Mouse (Mus musculus): ENCODE results near the gene Prr27. TPM values are rescaled to one million over a fixed set of nuclear protein-coding genes. Genes with fewer than 3 reads are reported as not detected.

The Prr27 gene
- not detected for total RNA-seq (2021)
- long read RNA-seq, experiment 1: 0 reads
- long read RNA-seq, experiment 2: 0 reads

DNA sequence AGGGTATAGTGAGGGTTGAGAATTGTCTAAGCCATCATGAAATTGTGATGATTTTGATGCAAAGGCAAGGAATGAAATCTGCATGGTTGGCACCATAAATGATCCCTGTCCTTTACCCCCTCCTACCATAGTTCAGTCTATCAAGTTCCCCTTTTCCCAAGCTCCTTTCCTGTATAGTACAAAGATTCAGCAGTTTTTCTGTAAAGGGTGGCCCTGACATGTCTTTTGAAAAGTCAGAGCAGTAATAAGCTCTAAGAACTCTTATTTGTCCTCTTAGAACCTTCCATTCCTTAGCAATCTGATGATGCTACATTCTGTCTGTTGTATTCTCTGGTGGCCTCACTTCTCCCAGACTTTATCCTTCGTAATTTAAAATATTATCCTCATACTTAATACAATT lies at the start of gene Prr27:
Gene Prr27, plus strand, starts transcription at position 301 of the 400 bp plus-strand sequence.
- no peak for DNase-seq (ENCODE audit: low spot score in 2 of 2)

DNA sequence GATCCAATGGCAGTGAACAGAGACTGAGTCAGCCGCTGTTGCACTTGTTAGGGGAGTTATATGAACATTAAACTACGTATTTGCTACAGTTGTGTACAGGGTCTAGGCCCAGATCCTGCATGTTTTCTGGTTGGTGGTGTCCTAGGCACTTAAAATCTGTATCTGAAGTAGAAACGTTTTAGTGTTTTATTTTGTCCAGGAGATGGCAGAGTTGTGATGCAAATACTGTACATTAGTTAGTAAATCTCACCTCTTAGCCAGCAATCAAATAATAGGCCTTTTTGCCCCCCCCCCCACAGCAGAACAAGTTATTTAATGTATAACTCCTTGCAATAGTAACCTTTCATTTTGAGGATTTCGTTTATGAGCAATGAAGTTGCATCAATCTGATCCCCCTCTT lies 42.8 kb upstream of the Prr27 start:
- no peak for DNase-seq (ENCODE audit: low spot score in 2 of 2)

DNA sequence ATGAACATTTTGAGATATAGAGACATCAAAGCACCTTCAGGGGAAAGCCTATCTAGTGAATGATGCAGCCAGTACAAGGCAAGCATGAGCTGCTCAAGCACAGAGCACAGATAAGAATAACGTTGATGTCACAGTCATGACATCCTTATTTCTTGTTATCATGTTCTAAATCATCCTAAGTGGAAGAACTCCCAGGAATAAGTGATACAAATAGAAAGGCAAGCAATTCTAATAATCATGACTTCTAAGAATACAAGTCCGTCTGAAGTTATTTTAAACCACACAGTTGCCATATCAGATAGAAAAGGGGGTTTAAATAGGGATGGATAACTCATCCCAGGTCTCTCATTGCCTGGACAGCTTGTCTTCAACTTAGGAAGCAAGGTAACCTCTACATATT lies 17.7 kb upstream of the Prr27 start, which contains the start of gene Csn1s2b:
Gene Csn1s2b, plus strand, starts transcription at position 301 of the 400 bp plus-strand sequence.
- no peak for DNase-seq (ENCODE audit: low spot score in 2 of 2)

DNA sequence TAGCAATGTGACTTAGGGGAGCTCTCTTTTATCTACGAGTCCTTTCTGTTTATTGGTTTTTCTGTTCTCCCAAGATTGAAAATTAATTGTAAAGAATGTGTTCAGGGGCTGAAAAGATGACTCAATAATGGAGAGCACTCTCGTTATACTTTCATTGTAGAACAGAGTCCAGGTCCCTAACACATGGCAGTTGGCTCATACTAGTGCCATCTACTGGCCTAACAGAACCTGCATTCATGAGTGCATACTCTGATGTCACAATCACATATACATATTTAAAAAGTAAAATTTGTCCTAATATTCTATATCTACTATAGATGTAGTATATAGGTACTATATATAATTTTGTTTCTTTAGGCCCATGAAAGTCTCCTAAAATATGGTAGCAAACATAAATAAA lies 16.2 kb upstream of the Prr27 start:
- DNase-seq (ENCODE audit: low spot score in 2 of 2): no peak

DNA sequence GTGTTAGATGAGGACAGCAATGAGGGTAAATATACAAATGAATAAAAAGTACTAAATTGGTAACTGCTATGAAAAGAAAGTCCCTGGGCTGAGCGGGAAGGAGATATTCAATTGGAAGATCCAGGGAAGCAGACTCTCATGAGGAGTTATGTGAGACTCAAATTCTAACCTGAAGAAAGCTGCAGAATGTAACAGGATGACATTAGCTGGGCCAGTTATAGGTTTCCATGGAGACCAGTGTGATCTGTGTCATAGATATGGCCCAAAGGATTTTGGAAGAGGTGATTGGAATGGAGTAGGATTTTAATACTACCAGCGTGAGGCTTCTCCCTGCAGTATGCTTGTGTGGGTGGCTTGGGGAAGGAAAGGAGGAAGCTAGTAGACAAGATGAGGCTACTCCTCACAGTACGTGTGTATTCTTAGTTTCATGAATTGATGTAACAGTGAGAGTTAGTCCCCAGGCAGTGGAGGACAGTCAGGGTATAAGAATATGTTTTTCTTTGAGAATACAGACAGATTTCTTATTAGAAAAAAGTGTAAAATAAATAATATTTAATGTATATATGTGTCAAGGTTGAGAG lies 29.7 kb downstream of the Prr27 start:
- no peak for DNase-seq (ENCODE audit: low spot score in 2 of 2)

DNA sequence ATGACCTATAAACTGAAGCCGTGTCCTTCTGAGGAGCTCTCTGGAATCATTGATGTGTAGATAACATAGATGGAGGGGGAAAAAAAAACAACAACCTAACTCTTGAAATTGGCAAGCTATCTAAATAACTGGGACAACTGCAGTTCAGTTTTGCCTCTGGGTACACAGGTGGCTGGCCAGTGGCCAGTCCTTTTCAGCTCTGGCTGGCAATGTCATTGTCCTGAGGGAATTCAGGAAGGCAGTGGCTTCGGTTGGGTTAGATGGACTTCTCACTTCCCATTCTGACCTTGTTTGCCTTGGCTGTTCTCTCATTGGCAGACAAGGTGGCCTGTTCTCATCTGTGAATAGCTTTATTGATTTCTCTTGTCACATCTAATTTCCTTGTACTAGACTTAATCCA lies 44.6 kb downstream of the Prr27 start:
- DNase-seq (ENCODE audit: low spot score in 2 of 2): no peak

DNA sequence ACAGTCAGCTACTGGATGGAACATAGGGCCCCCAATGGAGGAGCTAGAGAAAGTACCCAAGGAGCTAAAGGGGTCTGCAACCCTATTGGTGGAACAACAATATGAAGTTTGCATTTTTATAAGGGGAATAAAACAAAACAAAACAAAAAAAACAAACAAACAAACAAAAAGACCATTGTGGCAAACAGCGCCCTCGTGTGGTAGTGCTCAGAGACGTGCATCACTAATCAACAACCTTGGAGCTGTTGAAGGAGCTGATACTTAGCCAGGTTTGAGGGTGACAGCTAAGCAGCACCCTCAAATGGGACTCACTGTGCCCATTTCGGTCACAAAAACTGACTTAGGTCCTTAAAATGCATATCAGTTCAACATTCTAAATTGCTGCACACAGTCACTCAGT lies 45.9 kb downstream of the Prr27 start:
- no peak for DNase-seq (ENCODE audit: low spot score in 2 of 2)

DNA sequence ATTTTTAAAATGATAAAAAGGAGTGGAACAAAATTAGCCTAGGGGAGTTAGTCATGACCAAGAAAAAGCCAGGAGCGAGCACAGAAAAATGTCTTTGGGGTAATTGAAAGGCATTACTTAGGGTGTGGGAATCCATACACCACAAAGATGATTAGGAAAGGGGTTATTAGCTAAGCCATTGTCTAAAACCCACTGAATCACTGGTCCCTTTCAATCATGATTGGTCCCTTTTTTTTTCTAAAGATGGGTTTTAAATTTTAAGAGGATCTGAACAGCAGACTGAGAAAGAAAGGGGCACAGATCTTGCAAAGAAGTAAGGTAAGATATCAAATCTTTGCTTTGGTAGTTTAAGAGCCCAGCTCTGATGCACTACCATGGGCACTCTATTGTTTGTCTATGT lies 59.2 kb downstream of the Prr27 start, which contains the start of gene Odam:
Gene Odam, plus strand, starts transcription at position 301 of the 400 bp plus-strand sequence.
- DNase-seq (ENCODE audit: low spot score in 2 of 2): no peak

Other genes with a start within 250 kb of the Prr27 start
- not detected for gene Sult1e1, start 234.1 kb upstream of the Prr27 start, total RNA-seq (2021)
- gene Csn1s1, start 159.5 kb upstream of the Prr27 start, total RNA-seq (2021): not detected
- not detected for gene Csn2, start 126.1 kb upstream of the Prr27 start, total RNA-seq (2021)
- not detected for gene Csn1s2a, start 51.1 kb upstream of the Prr27 start, total RNA-seq (2021)
- gene Csn1s2b, start 17.6 kb upstream of the Prr27 start, total RNA-seq (2021): not detected
- not detected for gene Odam, start 59.3 kb downstream of the Prr27 start, total RNA-seq (2021)
- not detected for gene Csn3, start 99.9 kb downstream of the Prr27 start, total RNA-seq (2021)
- not detected for gene 2310003L06Rik, start 143.8 kb downstream of the Prr27 start, total RNA-seq (2021)
- not detected for gene Gm28434, start 143.8 kb downstream of the Prr27 start, total RNA-seq (2021)
- not detected for gene Cabs1, start 153.8 kb downstream of the Prr27 start, total RNA-seq (2021)
- gene Smr3a, start 176.9 kb downstream of the Prr27 start, total RNA-seq (2021): not detected